Comparison of ENCODE assay signal across 14 mouse cellular contexts in the genomic region with DNA sequence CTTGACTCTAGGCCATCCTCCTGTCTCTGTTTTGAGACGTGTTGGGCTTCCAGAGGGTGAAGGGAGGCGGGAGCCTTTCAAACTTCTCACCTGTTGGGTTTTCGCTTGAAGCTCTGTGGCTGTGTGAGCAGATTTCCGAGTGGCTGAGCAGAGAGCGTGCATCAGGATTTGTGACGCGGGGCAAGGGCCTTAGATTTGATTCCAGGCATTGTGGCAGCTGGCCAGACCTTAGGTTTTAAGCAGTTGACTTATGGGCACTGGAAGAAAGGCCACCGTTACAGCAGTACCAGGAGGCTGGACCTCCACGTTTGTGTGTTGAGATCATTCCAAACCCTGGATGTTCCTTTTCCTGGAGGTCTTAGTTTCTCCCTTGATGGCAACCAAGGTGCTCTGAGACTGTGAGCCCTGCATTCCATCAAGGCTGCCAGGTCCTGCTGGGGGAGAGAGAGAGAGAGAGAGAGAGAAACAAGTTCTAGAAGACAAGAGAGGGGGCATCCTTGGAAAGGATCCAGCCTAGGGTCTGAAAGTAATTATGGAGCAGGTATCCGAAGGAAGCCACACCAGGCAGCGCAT. TPM values are rescaled to one million over a fixed set of nuclear protein-coding genes. Genes with fewer than 3 reads are reported as not detected.
DNase-seq lines count a peak whose midpoint lies in the region; ATAC-seq and TF ChIP-seq lines count a peak whose summit lies in the region.
"Had no signal": no experiment of that assay in that cellular context is flagged by ENCODE, and none has a peak within 500 bp of the region (broad histone marks: within the 10 kb centered on the region; RNA-seq: fewer than 3 reads in every experiment).

No protein-coding gene starts in this region.

- peak overlapping the region; percentile 97 for H3K4me2 ChIP-seq in neural tube, embryonic 11.5 days (ENCODE audit: low read depth)
- peak overlapping the region; percentile 92 for H3K4me2 ChIP-seq in forebrain, embryonic 15.5 days (replicated peaks)
- H3K4me2 ChIP-seq in limb, embryonic 13.5 days (replicated peaks): peak overlapping the region; percentile 71
- H3K4me2 ChIP-seq: liver, embryonic 13.5 days had no signal

- H3K4me1 ChIP-seq in neural tube, embryonic 11.5 days (ENCODE audit: control insufficient read depth, insufficient read depth, low read length): peaks cover 67% of the 10 kb centered on the region
- peaks cover 80% of the 10 kb centered on the region for H3K4me1 ChIP-seq in forebrain, embryonic 15.5 days
- peaks cover 84% of the 10 kb centered on the region for H3K4me1 ChIP-seq in limb, embryonic 13.5 days
- H3K4me1 ChIP-seq in olfactory bulb, adult 2 months (ENCODE audit: control insufficient read depth, insufficient read depth, low read length): peaks cover 61% of the 10 kb centered on the region

- 38% methylated on average over 11 of the region's 11 CpGs for WGBS in neural tube, embryonic 11.5 days
- 8% methylated on average over 11 of the region's 11 CpGs for WGBS in forebrain, embryonic 15.5 days
- 28% methylated on average over 11 of the region's 11 CpGs for WGBS in limb, embryonic 13.5 days
- 72% methylated on average over 11 of the region's 11 CpGs for WGBS in olfactory bulb, adult 2 months

- no peaks in the 10 kb centered on the region for H3K27me3 ChIP-seq in neural tube, embryonic 11.5 days (ENCODE audit: control insufficient read depth, insufficient read depth, low read length)
- H3K27me3 ChIP-seq in forebrain, embryonic 15.5 days: no peaks in the 10 kb centered on the region
- no peaks in the 10 kb centered on the region for H3K27me3 ChIP-seq in limb, embryonic 13.5 days
- H3K27me3 ChIP-seq: CH12.LX had no signal

- H3K4me3 ChIP-seq in neural tube, embryonic 11.5 days (ENCODE audit: low read depth, low read length): peak overlapping the region; percentile 34
- H3K4me3 ChIP-seq in forebrain, embryonic 15.5 days: peak overlapping the region; percentile 37
- no peak overlapping the region for H3K4me3 ChIP-seq in limb, embryonic 13.5 days
- no peak overlapping the region for H3K4me3 ChIP-seq in olfactory bulb, adult 2 months (ENCODE audit: insufficient read depth, low read depth, low read length)
- H3K4me3 ChIP-seq: erythroblast, embryonic 14.5 days; liver, embryonic 13.5 days had no signal

- no peak for ATAC-seq in neural tube, embryonic 11.5 days (ENCODE audit: insufficient read depth, low FRiP score, low TSS enrichment)
- no peak for ATAC-seq in forebrain, embryonic 15.5 days (replicated peaks)
- ATAC-seq in limb, embryonic 13.5 days (ENCODE audit: low FRiP score, low read depth): no peak
- ATAC-seq in granulocyte monocyte progenitor cell, adult 5-6 weeks (replicated peaks; ENCODE audit: poor library complexity, severe bottlenecking): no peak

- peak overlapping the region; percentile 100 for H3K27ac ChIP-seq in neural tube, embryonic 11.5 days (ENCODE audit: low read depth, low read length)
- peak overlapping the region; percentile 100 for H3K27ac ChIP-seq in forebrain, embryonic 15.5 days (replicated peaks)
- H3K27ac ChIP-seq in limb, embryonic 13.5 days: peak overlapping the region; percentile 95; the same call in 1 of the 2 replicates
- H3K27ac ChIP-seq in olfactory bulb, adult 2 months (ENCODE audit: insufficient read depth, low read depth, low read length): peak overlapping the region; percentile 10
- H3K27ac ChIP-seq: liver, embryonic 13.5 days had no signal

- TF ChIP-seq POLR2A in olfactory bulb, adult 2 months (IDR thresholded peaks at IDR 0.05; ENCODE audit: insufficient read depth, low read depth, low read length): no peak

- H3K36me3 ChIP-seq in neural tube, embryonic 11.5 days (ENCODE audit: control insufficient read depth, insufficient read depth, low read length): peaks cover 6% of the 10 kb centered on the region
- H3K36me3 ChIP-seq in forebrain, embryonic 15.5 days: peaks cover 9% of the 10 kb centered on the region
- H3K36me3 ChIP-seq in limb, embryonic 13.5 days: peaks cover 40% of the 10 kb centered on the region
- H3K36me3 ChIP-seq: liver, embryonic 13.5 days had no signal

- H3K9ac ChIP-seq in neural tube, embryonic 11.5 days (ENCODE audit: low read length): peak overlapping the region; percentile 78
- peak overlapping the region; percentile 72 for H3K9ac ChIP-seq in forebrain, embryonic 15.5 days (replicated peaks)
- H3K9ac ChIP-seq in limb, embryonic 13.5 days: peak overlapping the region; percentile 53
- H3K9ac ChIP-seq: liver, embryonic 13.5 days had no signal

- no peak for TF ChIP-seq CTCF in olfactory bulb, adult 2 months (IDR thresholded peaks at IDR 0.05; ENCODE audit: insufficient read depth, low read depth, low read length)

- DNase-seq in neural tube, embryonic 11.5 days (ENCODE audit: low spot score): no peak
- DNase-seq in neural tube, embryonic 10.5 days (ENCODE audit: extremely low spot score, low spot score): no peak
- no peak for DNase-seq in adrenal gland, postnatal 36 days
- DNase-seq in kidney, postnatal 10 days: no peak
- DNase-seq: gastrocnemius, postnatal 36 days; liver, embryonic 13.5 days had no signal

- no peaks in the 10 kb centered on the region for H3K9me3 ChIP-seq in neural tube, embryonic 11.5 days (ENCODE audit: control insufficient read depth, low read length)
- H3K9me3 ChIP-seq in forebrain, embryonic 15.5 days: no peaks in the 10 kb centered on the region
- H3K9me3 ChIP-seq in limb, embryonic 13.5 days: no peaks in the 10 kb centered on the region
- H3K9me3 ChIP-seq: liver, embryonic 13.5 days had no signal

RNA-seq across cellular contexts. Expression of a gene that starts 5.0 kb away (rescaled TPM):
- polyA plus RNA-seq in neural tube, embryonic 11.5 days (2014; fragmentation: Nextera tagmentation; extraction: Ambion mirVana): 138 and 147 TPM in 2 replicates
- 70.0 and 75.8 TPM in 2 replicates for polyA plus RNA-seq in forebrain, embryonic 15.5 days (2015; fragmentation: Nextera tagmentation; extraction: Ambion mirVana)
- 18.2 and 18.4 TPM in 2 replicates for polyA plus RNA-seq in limb, embryonic 13.5 days (2015; fragmentation: Nextera tagmentation; extraction: Ambion mirVana)
- not detected in 2 replicates for polyA plus RNA-seq in olfactory bulb, adult 2 months (2012; ENCODE audit: insufficient read depth, insufficient read length, low replicate concordance, missing spikeins)
- 10 to 100 TPM; 15.7 to 18.5 TPM for total RNA-seq in adrenal gland, postnatal 36 days (2021)
- total RNA-seq in granulocyte monocyte progenitor cell, adult 5-6 weeks (2014; fragmentation: Nextera tagmentation): not detected in 2 replicates
- not detected in 2 replicates for total RNA-seq in granulocyte monocyte progenitor cell, adult 5-6 weeks (2017)

RNA-seq across cellular contexts. Expression of a gene that starts 31.7 kb away (rescaled TPM):
- polyA plus RNA-seq in neural tube, embryonic 11.5 days (2014; fragmentation: Nextera tagmentation; extraction: Ambion mirVana): not detected in 2 replicates
- polyA plus RNA-seq in forebrain, embryonic 15.5 days (2015; fragmentation: Nextera tagmentation; extraction: Ambion mirVana): not detected in 2 replicates
- polyA plus RNA-seq in limb, embryonic 13.5 days (2015; fragmentation: Nextera tagmentation; extraction: Ambion mirVana): not detected in 2 replicates
- polyA plus RNA-seq in olfactory bulb, adult 2 months (2012; ENCODE audit: insufficient read depth, insufficient read length, low replicate concordance, missing spikeins): not detected in 2 replicates
- not detected for total RNA-seq in adrenal gland, postnatal 36 days (2021)
- total RNA-seq in granulocyte monocyte progenitor cell, adult 5-6 weeks (2014; fragmentation: Nextera tagmentation): not detected in 2 replicates
- total RNA-seq in granulocyte monocyte progenitor cell, adult 5-6 weeks (2017): not detected in 2 replicates
- total RNA-seq: CH12.LX; gastrocnemius, postnatal 36 days; heart, postnatal 25 days; layer of hippocampus, adult 18-20 months had no signal
- polyA plus RNA-seq: erythroblast, embryonic 14.5 days; liver, embryonic 13.5 days had no signal

RNA-seq across cellular contexts. Expression of a gene that starts 50.2 kb away (rescaled TPM):
- polyA plus RNA-seq in neural tube, embryonic 11.5 days (2014; fragmentation: Nextera tagmentation; extraction: Ambion mirVana): 15.5 and 23.5 TPM in 2 replicates
- polyA plus RNA-seq in forebrain, embryonic 15.5 days (2015; fragmentation: Nextera tagmentation; extraction: Ambion mirVana): 34.0 and 34.2 TPM in 2 replicates
- 25.8 and 27.5 TPM in 2 replicates for polyA plus RNA-seq in limb, embryonic 13.5 days (2015; fragmentation: Nextera tagmentation; extraction: Ambion mirVana)
- not detected in 2 replicates for polyA plus RNA-seq in olfactory bulb, adult 2 months (2012; ENCODE audit: insufficient read depth, insufficient read length, low replicate concordance, missing spikeins)
- 10 to 100 TPM; 20.8 to 22.6 TPM for total RNA-seq in adrenal gland, postnatal 36 days (2021)
- 9.2 and 23.1 TPM in 2 replicates for total RNA-seq in granulocyte monocyte progenitor cell, adult 5-6 weeks (2014; fragmentation: Nextera tagmentation)
- total RNA-seq in granulocyte monocyte progenitor cell, adult 5-6 weeks (2017): 2.9 and 7.1 TPM in 2 replicates

Comparison
In these comparisons a context has a peak if more than half of its experiments do, and no peak if none do; other contexts are left out.
1. H3K27ac ChIP-seq: peak in every context shown above with its lines; median percentile 100 in neural tube, embryonic 11.5 days; 100 in forebrain, embryonic 15.5 days; 95 in limb, embryonic 13.5 days; 10 in olfactory bulb, adult 2 months.
2. H3K4me3 ChIP-seq: peak in neural tube, embryonic 11.5 days (single experiment) and forebrain, embryonic 15.5 days (single experiment); none in limb, embryonic 13.5 days (single experiment) and olfactory bulb, adult 2 months (single experiment).
3. RNA of a gene that starts 50.2 kb away (polyA plus RNA-seq): 34.0 to 34.2 TPM in forebrain, embryonic 15.5 days, 25.8 to 27.5 TPM in limb, embryonic 13.5 days and 15.5 to 23.5 TPM in neural tube, embryonic 11.5 days; not detected in olfactory bulb, adult 2 months; every median in the first group is over 10 times any median in the second.
4. Peak in every context shown above with its lines, with median percentiles within 50 percentile points of each other: H3K4me2 ChIP-seq and H3K9ac ChIP-seq.